Mouse (Mus musculus): ENCODE results near the gene Tmem62. TPM values are rescaled to one million over a fixed set of nuclear protein-coding genes. Genes with fewer than 3 reads are reported as not detected.

Gene Tmem62
- polyA plus RNA-seq, 1 experiment from 2014 or later: 5.5 TPM

DNA sequence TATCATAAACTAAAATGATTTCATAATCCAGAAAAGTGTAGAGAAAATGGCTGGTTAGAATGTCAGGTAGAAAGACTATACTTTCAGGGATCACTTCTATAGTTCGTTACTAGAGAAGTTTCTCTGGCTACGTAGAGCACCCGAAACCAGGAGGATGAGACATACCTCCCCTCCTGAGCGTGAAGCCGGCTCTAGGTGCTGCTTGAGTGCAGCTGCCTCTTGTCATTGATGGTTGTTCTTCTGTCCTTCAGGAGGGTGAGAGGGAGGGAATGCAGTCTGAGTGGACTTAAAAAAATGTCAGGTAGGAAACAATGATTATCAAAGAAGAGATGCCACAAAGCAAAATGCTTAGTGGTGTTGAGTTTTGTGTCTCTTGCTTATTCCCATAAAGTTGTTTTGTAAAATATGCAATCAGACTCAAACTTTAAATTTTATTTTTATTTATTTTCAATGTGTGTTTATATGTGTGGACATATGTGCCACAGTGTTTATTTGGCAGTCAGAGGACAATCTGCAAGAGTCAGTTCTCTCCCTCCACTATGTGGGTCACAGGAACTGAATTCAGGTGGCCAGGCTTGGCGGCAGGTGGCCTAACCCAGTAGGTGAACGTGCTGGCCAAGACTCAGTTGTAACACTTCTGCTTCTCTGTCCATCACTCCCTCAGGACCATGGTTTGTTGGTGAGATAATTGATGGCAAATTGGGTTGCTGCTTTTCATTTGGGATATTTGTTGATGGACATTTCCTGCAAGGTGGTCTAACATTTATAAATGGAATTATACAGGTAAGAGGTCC is 27.4 kb downstream of the Tmem62 start:
- no peaks in the 10 kb centered on the region for H3K27me3 ChIP-seq (replicated peaks)
- ATAC-seq: no peak
- no peak overlapping the region for H3K27ac ChIP-seq
- H3K4me3 ChIP-seq (replicated peaks): no peak overlapping the region
- WGBS: 85% methylated on average over 7 of the region's 7 CpGs
- no peaks in the 10 kb centered on the region for H3K36me3 ChIP-seq
- H3K9me3 ChIP-seq: no peaks in the 10 kb centered on the region
- no peak overlapping the region for H3K9ac ChIP-seq
- H3K4me2 ChIP-seq (replicated peaks): no peak overlapping the region
- H3K4me1 ChIP-seq (replicated peaks): peaks cover 5% of the 10 kb centered on the region; the same call in 1 of the 2 replicates

GRCm38 (mm10) chr2:121006986-121007385 is 30.2 kb downstream of the Tmem62 start:
- Histone ChIP-seq H3K27ac (no peak overlapping the region), H3K4me3 (replicated peaks) (no peak overlapping the region), H3K9ac (no peak overlapping the region), H3K4me1 (replicated peaks) (peaks cover 7% of the 10 kb centered on the region; the same call in 1 of the 2 replicates), H3K27me3 (replicated peaks) (no peaks in the 10 kb centered on the region), H3K9me3 (no peaks in the 10 kb centered on the region), H3K36me3 (no peaks in the 10 kb centered on the region), H3K4me2 (replicated peaks) (no peak overlapping the region)
- no peak for ATAC-seq
- WGBS: 81% methylated on average over 1 of the region's 1 CpGs

DNA sequence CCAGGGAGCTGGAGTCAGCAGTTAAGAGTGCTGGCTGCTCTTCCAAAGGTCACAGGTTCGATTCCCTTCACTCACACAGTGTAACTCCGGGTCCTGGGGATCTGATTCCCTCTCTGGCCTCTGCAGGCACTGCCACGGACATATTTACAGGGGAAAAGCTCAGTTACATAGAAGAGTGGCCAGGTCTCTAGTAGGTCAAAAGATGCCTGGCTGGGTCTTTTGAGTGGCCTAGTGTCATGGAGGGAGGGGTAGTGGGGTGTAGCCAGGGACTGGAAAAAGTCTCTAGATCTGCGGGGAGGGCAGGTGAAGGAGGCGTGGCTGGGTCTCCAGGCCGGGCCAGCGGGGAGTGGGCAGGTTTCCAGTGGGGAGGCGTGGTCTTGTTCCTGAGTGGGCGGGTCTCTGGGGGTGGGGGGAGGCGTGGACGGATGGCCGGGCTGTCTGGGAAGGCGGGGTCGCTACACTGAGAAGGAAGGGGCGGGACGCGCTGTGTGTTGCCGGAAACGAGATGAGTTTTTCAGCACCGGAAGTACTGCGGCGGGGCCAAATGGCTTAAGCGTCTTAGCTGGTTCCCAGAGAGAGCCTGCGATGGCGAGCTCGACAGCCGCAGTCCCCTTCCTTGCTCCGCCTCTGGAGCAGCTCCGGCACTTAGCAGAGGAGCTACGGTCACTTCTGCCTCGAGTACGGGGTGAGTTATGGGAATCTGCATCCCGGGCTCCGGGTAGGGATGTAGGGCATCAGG is 31.3 kb downstream of the Tmem62 start, which contains the start of gene Ccndbp1:
TSS of gene Ccndbp1 (plus strand) at position 479 of the 739 bp plus-strand sequence.
- ATAC-seq: peak; percentile 99
- peak within 1 kb of the TSS; percentile 85 for H3K4me3 ChIP-seq (replicated peaks)
- H3K27ac ChIP-seq: 0 out of 2 replicates have a peak within 1 kb of the TSS, but pooled peaks have one; percentile 27
- H3K9ac ChIP-seq: peak within 1 kb of the TSS; percentile 62
- WGBS: 1% methylated on average over 34 of the region's 34 CpGs
- H3K4me1 ChIP-seq (replicated peaks): peaks cover 7% of the 10 kb centered on the region; the same call in 1 of the 2 replicates
- peaks cover 4% of the 10 kb centered on the region; the same call in 1 of the 2 replicates for H3K36me3 ChIP-seq
- H3K9me3 ChIP-seq: no peaks in the 10 kb centered on the region
- H3K4me2 ChIP-seq (replicated peaks): peak within 1 kb of the TSS; percentile 73
- no peaks in the 10 kb centered on the region for H3K27me3 ChIP-seq (replicated peaks)

DNA sequence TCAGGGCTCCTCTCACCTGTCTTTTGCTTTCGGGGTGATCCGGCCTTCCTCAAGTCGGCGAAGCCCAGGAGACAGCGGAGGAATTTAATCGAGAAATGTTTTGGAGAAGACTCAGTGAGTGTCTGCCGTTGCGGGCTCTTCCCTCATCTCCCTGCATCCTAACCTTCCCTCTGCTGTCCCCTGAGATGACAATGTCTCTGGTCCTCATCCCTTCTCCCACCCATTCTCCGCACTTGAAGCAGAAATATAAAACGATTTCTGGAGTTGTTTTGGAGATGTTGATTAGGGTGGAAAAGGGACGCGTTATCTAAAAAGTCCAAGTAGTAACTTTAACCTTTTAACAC is 31.8 kb downstream of the Tmem62 start:
- Histone ChIP-seq H3K4me2 (replicated peaks) (peak overlapping the region; percentile 73), H3K27me3 (replicated peaks) (no peaks in the 10 kb centered on the region), H3K9ac (peak overlapping the region; percentile 62), H3K9me3 (no peaks in the 10 kb centered on the region), H3K27ac (0 out of 2 replicates have a peak overlapping the region, but pooled peaks have one; percentile 27), H3K36me3 (peaks cover 4% of the 10 kb centered on the region; the same call in 1 of the 2 replicates), H3K4me3 (replicated peaks) (peak overlapping the region; percentile 85), H3K4me1 (replicated peaks) (peaks cover 7% of the 10 kb centered on the region; the same call in 1 of the 2 replicates)
- no peak; the same call in 1 of the 2 replicates for ATAC-seq
- 1% methylated on average over 12 of the region's 12 CpGs for WGBS

DNA sequence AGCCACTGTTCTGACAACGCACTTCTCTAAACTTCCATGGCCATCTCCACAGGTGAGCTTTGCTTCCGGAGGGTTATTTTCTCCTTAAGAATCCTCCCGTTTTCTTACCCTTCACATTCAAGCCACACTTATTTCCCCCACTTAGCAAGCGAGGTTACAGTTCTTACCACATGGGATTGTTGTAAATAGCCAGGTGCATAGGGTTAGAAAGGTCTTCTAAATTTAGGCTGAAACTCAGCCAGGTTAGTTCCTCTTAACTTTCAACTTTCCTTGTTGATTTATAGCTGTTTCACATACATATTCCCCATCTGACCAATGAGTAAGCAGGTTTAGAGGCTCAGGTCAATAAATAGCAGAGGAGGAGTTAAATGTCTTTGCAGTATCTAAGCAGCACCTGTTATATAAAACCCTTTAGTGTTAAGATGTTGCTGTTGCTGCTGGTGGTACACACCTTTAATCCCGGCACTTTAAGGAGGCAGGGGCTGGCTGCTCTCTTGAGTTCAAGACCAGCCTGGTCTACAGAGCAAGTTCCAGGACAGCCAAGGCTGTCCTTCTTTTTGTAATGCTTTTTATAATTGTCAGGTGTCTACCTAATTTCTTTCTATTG is 32.4 kb downstream of the Tmem62 start:
- H3K9me3 ChIP-seq: no peaks in the 10 kb centered on the region
- H3K4me1 ChIP-seq (replicated peaks): peaks cover 7% of the 10 kb centered on the region; the same call in 1 of the 2 replicates
- H3K4me3 ChIP-seq (replicated peaks): peak overlapping the region; percentile 85
- no peaks in the 10 kb centered on the region for H3K27me3 ChIP-seq (replicated peaks)
- no peak overlapping the region for H3K27ac ChIP-seq
- peaks cover 4% of the 10 kb centered on the region; the same call in 1 of the 2 replicates for H3K36me3 ChIP-seq
- H3K9ac ChIP-seq: peak overlapping the region; percentile 62
- 18% methylated on average over 5 of the region's 5 CpGs for WGBS
- no peak for ATAC-seq
- H3K4me2 ChIP-seq (replicated peaks): peak overlapping the region; percentile 73

- Histone ChIP-seq H3K27me3 (replicated peaks) (no peaks in the 10 kb centered on the region), H3K36me3 (peaks cover 10% of the 10 kb centered on the region), H3K27ac (no peak overlapping the region), H3K4me3 (replicated peaks) (no peak overlapping the region), H3K9me3 (no peaks in the 10 kb centered on the region), H3K4me2 (replicated peaks) (no peak overlapping the region), H3K9ac (no peak overlapping the region), H3K4me1 (replicated peaks) (peaks cover 7% of the 10 kb centered on the region; the same call in 1 of the 2 replicates)
- ATAC-seq: no peak
- 93% methylated on average over 9 of the region's 9 CpGs for WGBS
Observed at GRCm38 (mm10) chr2:121012676-121013075, 35.9 kb downstream of the Tmem62 start.

DNA sequence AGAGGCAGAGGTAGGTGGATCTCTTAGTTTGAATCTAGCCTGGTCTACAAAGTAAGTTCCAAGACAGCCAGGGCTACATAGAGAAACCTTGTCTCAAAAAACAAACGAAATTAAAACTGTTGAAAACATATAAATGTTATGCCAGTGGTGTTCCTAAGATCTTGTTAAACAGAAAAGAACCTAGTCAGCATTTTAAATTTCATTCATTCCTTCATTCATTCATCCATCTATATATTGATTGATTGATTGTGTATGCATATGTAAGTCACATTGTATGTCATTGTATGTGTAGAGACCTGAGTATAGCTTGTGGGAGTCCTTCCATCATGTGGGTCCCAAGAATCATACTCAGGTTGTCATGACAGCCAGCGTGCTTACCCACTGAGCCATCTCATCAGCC is 38.7 kb downstream of the Tmem62 start:
- no peak overlapping the region for H3K4me2 ChIP-seq (replicated peaks)
- H3K9me3 ChIP-seq: no peaks in the 10 kb centered on the region
- H3K4me3 ChIP-seq (replicated peaks): no peak overlapping the region
- no peak overlapping the region for H3K9ac ChIP-seq
- no peak overlapping the region for H3K27ac ChIP-seq
- ATAC-seq: no peak
- H3K4me1 ChIP-seq (replicated peaks): no peaks in the 10 kb centered on the region
- H3K36me3 ChIP-seq: peaks cover 13% of the 10 kb centered on the region
- WGBS: 85% methylated on average over 2 of the region's 2 CpGs
- H3K27me3 ChIP-seq (replicated peaks): no peaks in the 10 kb centered on the region

- no peak for ATAC-seq
- H3K9me3 ChIP-seq: no peaks in the 10 kb centered on the region
- no peak overlapping the region for H3K9ac ChIP-seq
- WGBS: 87% methylated on average over 9 of the region's 9 CpGs
- H3K4me2 ChIP-seq (replicated peaks): no peak overlapping the region
- H3K27ac ChIP-seq: no peak overlapping the region
- no peaks in the 10 kb centered on the region for H3K4me1 ChIP-seq (replicated peaks)
- H3K4me3 ChIP-seq (replicated peaks): no peak overlapping the region
- no peaks in the 10 kb centered on the region for H3K27me3 ChIP-seq (replicated peaks)
- peaks cover 13% of the 10 kb centered on the region for H3K36me3 ChIP-seq
Observed at GRCm38 (mm10) chr2:121016226-121016625, 39.4 kb downstream of the Tmem62 start.

- Histone ChIP-seq H3K4me2 (replicated peaks) (no peak overlapping the region), H3K36me3 (peaks cover 13% of the 10 kb centered on the region), H3K27ac (no peak overlapping the region), H3K9ac (no peak overlapping the region), H3K4me3 (replicated peaks) (no peak overlapping the region), H3K4me1 (replicated peaks) (no peaks in the 10 kb centered on the region), H3K9me3 (no peaks in the 10 kb centered on the region), H3K27me3 (replicated peaks) (no peaks in the 10 kb centered on the region)
- 94% methylated on average over 1 of the region's 1 CpGs for WGBS
- no peak for ATAC-seq
Observed at GRCm38 (mm10) chr2:121017151-121017550, 40.3 kb downstream of the Tmem62 start.

- Histone ChIP-seq H3K27me3 (replicated peaks) (no peaks in the 10 kb centered on the region), H3K4me1 (replicated peaks) (no peaks in the 10 kb centered on the region), H3K27ac (no peak overlapping the region), H3K4me2 (replicated peaks) (no peak overlapping the region), H3K36me3 (peaks cover under 1% of the 10 kb centered on the region), H3K9me3 (no peaks in the 10 kb centered on the region), H3K9ac (no peak overlapping the region), H3K4me3 (replicated peaks) (no peak overlapping the region)
- peak; percentile 76 for ATAC-seq
- WGBS: 52% methylated on average over 5 of the region's 5 CpGs
Observed at GRCm38 (mm10) chr2:121022918-121023317, 46.1 kb downstream of the Tmem62 start.

- Histone ChIP-seq H3K27ac (no peak within 1 kb of the TSS), H3K9me3 (no peaks in the 10 kb centered on the region), H3K4me1 (replicated peaks) (0 out of 2 replicates have a peak, but pooled peaks cover 2% of the 10 kb centered on the region), H3K27me3 (replicated peaks) (no peaks in the 10 kb centered on the region), H3K36me3 (no peaks in the 10 kb centered on the region), H3K9ac (no peak within 1 kb of the TSS), H3K4me3 (replicated peaks) (no peak within 1 kb of the TSS), H3K4me2 (replicated peaks) (no peak within 1 kb of the TSS)
- WGBS: 56% methylated on average over 5 of the region's 5 CpGs
- ATAC-seq: peak; percentile 88
Observed at GRCm38 (mm10) chr2:121036733-121037341, 60.0 kb downstream of the Tmem62 start, which contains the start of gene Epb42. Gene Epb42 (minus strand): TSS chr2:121037072.
